In genomic region chr12:21410620-21411019, GRCm38 (mm10) we compare ENCODE assay signal across 16 mouse cellular contexts. TPM values are rescaled to one million over a fixed set of nuclear protein-coding genes. Genes with fewer than 3 reads are reported as not detected.
DNase-seq lines count a peak whose midpoint lies in the region; ATAC-seq and TF ChIP-seq lines count a peak whose summit lies in the region.
"Had no signal": no experiment of that assay in that cellular context is flagged by ENCODE, and none has a peak within 500 bp of the region (broad histone marks: within the 10 kb centered on the region; RNA-seq: fewer than 3 reads in every experiment).

No protein-coding gene starts in this region.

- DNase-seq in liver, embryonic 11.5 days (ENCODE audit: low spot score): no peak
- no peak for DNase-seq in liver
- peak; percentile 18 for DNase-seq in MEL (ENCODE audit: low read depth, low spot score)
- DNase-seq in lung, postnatal 4 days: no peak
- DNase-seq in kidney, postnatal 14 days: no peak
- DNase-seq: adrenal gland, adult 2 months; adrenal gland, postnatal 25 days; cerebellum, adult 2 months; cerebellum, postnatal 10 days; gastrocnemius, adult 2 months; gastrocnemius, postnatal 25 days had no signal

- TF ChIP-seq CTCF in MEL (IDR thresholded peaks at IDR 0.05 in 2 of 3, conservative IDR thresholded peaks at IDR 0.05 in 1 of 3; ENCODE audit: control insufficient read depth in 1 of 3, insufficient read depth in 1 of 3, low read depth in 2 of 3, low read length in 3 of 3, poor library complexity in 1 of 3, severe bottlenecking in 1 of 3): no peak

- H3K36me3 ChIP-seq in liver, embryonic 11.5 days (ENCODE audit: control insufficient read depth, insufficient read depth, low read length): peaks cover 59% of the 10 kb centered on the region
- peaks cover 13 to 38% of the 10 kb centered on the region in 2 experiments for H3K36me3 ChIP-seq in MEL (ENCODE audit: control insufficient read depth in 1 of 2, insufficient read depth in 2 of 2, low read length in 2 of 2)
- peaks cover 71% of the 10 kb centered on the region for H3K36me3 ChIP-seq in liver, embryonic 15.5 days (replicated peaks)
- H3K36me3 ChIP-seq in hindbrain, embryonic 16.5 days (ENCODE audit: control insufficient read depth, insufficient read depth, low read length): peaks cover 49% of the 10 kb centered on the region

- peak; percentile 74 for ATAC-seq in liver, embryonic 11.5 days (replicated peaks; ENCODE audit: low FRiP score)
- ATAC-seq in liver, embryonic 15.5 days (ENCODE audit: insufficient read depth): peak; percentile 76
- no peak for ATAC-seq in hindbrain, embryonic 16.5 days
- ATAC-seq: forebrain, embryonic 13.5 days had no signal

- no peak overlapping the region for H3K4me2 ChIP-seq in liver, embryonic 11.5 days
- no peak overlapping the region for H3K4me2 ChIP-seq in liver, embryonic 15.5 days
- no peak overlapping the region for H3K4me2 ChIP-seq in hindbrain, embryonic 16.5 days (ENCODE audit: low read length)
- H3K4me2 ChIP-seq: forebrain, embryonic 13.5 days; heart, embryonic 12.5 days had no signal

- peaks cover 49% of the 10 kb centered on the region for H3K79me2 ChIP-seq in MEL (ENCODE audit: control insufficient read depth, insufficient read depth, low read length, poor library complexity)

- TF ChIP-seq POLR2A in MEL (IDR thresholded peaks at IDR 0.05; ENCODE audit: control insufficient read depth in 1 of 2, insufficient read depth in 1 of 2, low read depth in 1 of 2, low read length in 2 of 2, poor library complexity in 1 of 2): no peak

- TF ChIP-seq EP300 in MEL (IDR thresholded peaks at IDR 0.05; ENCODE audit: low read depth in 1 of 2, low read length in 2 of 2): peak; percentile 12 to 28; a peak in 1 of 4 replicates

- H3K9ac ChIP-seq in liver, embryonic 11.5 days (ENCODE audit: low read depth, low read length): no peak overlapping the region
- no peak overlapping the region for H3K9ac ChIP-seq in MEL (ENCODE audit: control insufficient read depth, low read depth, low read length, poor library complexity, severe bottlenecking)
- no peak overlapping the region for H3K9ac ChIP-seq in liver, embryonic 15.5 days
- no peak overlapping the region for H3K9ac ChIP-seq in hindbrain, embryonic 16.5 days (ENCODE audit: low read depth, low read length)
- H3K9ac ChIP-seq: forebrain, embryonic 13.5 days; heart, embryonic 12.5 days had no signal

- no peak for TF ChIP-seq RAD21 in MEL (IDR thresholded peaks at IDR 0.05; ENCODE audit: low read depth, low read length)

- no peaks in the 10 kb centered on the region for H3K27me3 ChIP-seq in liver, embryonic 11.5 days (replicated peaks; ENCODE audit: control insufficient read depth, insufficient read depth, low read length)
- H3K27me3 ChIP-seq in MEL (ENCODE audit: control insufficient read depth in 1 of 2, insufficient read depth in 2 of 2, low read length in 2 of 2): no peaks in the 10 kb centered on the region
- H3K27me3 ChIP-seq in liver, embryonic 15.5 days: no peaks in the 10 kb centered on the region
- no peaks in the 10 kb centered on the region for H3K27me3 ChIP-seq in hindbrain, embryonic 16.5 days (replicated peaks; ENCODE audit: control insufficient read depth, insufficient read depth, low read length)
- H3K27me3 ChIP-seq: forebrain, embryonic 13.5 days; heart, embryonic 12.5 days had no signal

- H3K4me1 ChIP-seq in liver, embryonic 11.5 days (replicated peaks; ENCODE audit: control insufficient read depth, insufficient read depth, low read length): peaks cover 17% of the 10 kb centered on the region
- peaks cover 0 to 12% of the 10 kb centered on the region in 2 experiments; a peak in 3 of 4 replicates for H3K4me1 ChIP-seq in MEL (ENCODE audit: control insufficient read depth in 1 of 2, insufficient read depth in 2 of 2, low read length in 2 of 2)
- H3K4me1 ChIP-seq in liver, embryonic 15.5 days (replicated peaks): peaks cover 53% of the 10 kb centered on the region
- peaks cover 16% of the 10 kb centered on the region for H3K4me1 ChIP-seq in hindbrain, embryonic 16.5 days (ENCODE audit: control insufficient read depth, insufficient read depth, low read depth, low read length)

- H3K9me3 ChIP-seq in liver, embryonic 11.5 days (ENCODE audit: control insufficient read depth, low read length): no peaks in the 10 kb centered on the region
- H3K9me3 ChIP-seq in MEL (replicated peaks; ENCODE audit: insufficient read depth, low read length): no peaks in the 10 kb centered on the region
- H3K9me3 ChIP-seq in liver, embryonic 15.5 days (replicated peaks): no peaks in the 10 kb centered on the region
- H3K9me3 ChIP-seq in hindbrain, embryonic 16.5 days (ENCODE audit: control insufficient read depth, low read length): peaks cover 3% of the 10 kb centered on the region; the same call in 1 of the 2 replicates
- H3K9me3 ChIP-seq: heart, embryonic 12.5 days had no signal

- no peak overlapping the region for H3K27ac ChIP-seq in liver, embryonic 11.5 days (ENCODE audit: low read depth, low read length)
- 0 out of 2 replicates have a peak overlapping the region, but pooled peaks have one; percentile 36 for H3K27ac ChIP-seq in MEL (ENCODE audit: control insufficient read depth, low read depth, low read length)
- peak overlapping the region; percentile 7 for H3K27ac ChIP-seq in liver, embryonic 15.5 days (replicated peaks)
- H3K27ac ChIP-seq in hindbrain, embryonic 16.5 days (ENCODE audit: low read depth, low read length): no peak overlapping the region
- H3K27ac ChIP-seq: embryonic facial prominence, embryonic 10.5 days; forebrain, embryonic 13.5 days; gastrocnemius, adult 2 months had no signal

- H3K4me3 ChIP-seq in liver, embryonic 11.5 days (ENCODE audit: low read depth, low read length): no peak overlapping the region
- no peak overlapping the region for H3K4me3 ChIP-seq in MEL (ENCODE audit: control insufficient read depth in 1 of 2, insufficient read depth in 1 of 2, low read depth in 2 of 2, low read length in 2 of 2)
- H3K4me3 ChIP-seq in liver, embryonic 15.5 days (replicated peaks): no peak overlapping the region
- H3K4me3 ChIP-seq in hindbrain, embryonic 16.5 days (ENCODE audit: low read length): no peak overlapping the region
- H3K4me3 ChIP-seq: embryonic facial prominence, embryonic 10.5 days; forebrain, embryonic 13.5 days; gastrocnemius, adult 2 months; heart, embryonic 12.5 days had no signal

- 64% methylated on average over 2 of the region's 2 CpGs for WGBS in liver, embryonic 11.5 days
- 33% methylated on average over 2 of the region's 2 CpGs for WGBS in liver, embryonic 15.5 days (ENCODE audit: insufficient replicate concordance)
- WGBS in hindbrain, embryonic 16.5 days: 98% methylated on average over 2 of the region's 2 CpGs

TF ChIP-seq in MEL, 35 proteins besides CTCF, POLR2A, EP300 and RAD21:
- peak; percentile 27; the same call in 1 of the 2 replicates for TF ChIP-seq ETS1 (IDR thresholded peaks at IDR 0.05; ENCODE audit: low read depth, low read length)
- no peak for TF ChIP-seq POLR2AphosphoS2 (IDR thresholded peaks at IDR 0.05; ENCODE audit: low read length)
- TF ChIP-seq USF1 (IDR thresholded peaks at IDR 0.05; ENCODE audit: low read depth, low read length): no peak
- TF ChIP-seq GATA1 (IDR thresholded peaks at IDR 0.05; ENCODE audit: low read depth, low read length): peak; percentile 48
- 0 out of 2 replicates have a peak, but pooled peaks have one; percentile 25 for TF ChIP-seq TCF12 (IDR thresholded peaks at IDR 0.05; ENCODE audit: low read depth, low read length)

RNA-seq across cellular contexts. Expression of gene Ywhaq, which starts 6.8 kb away (rescaled TPM):
- 521 and 564 TPM in 2 replicates for polyA plus RNA-seq in liver, embryonic 11.5 days (2014; fragmentation: Nextera tagmentation; extraction: Ambion mirVana)
- total RNA-seq in MEL (2012; rRNA removed): 99.4 and 102 TPM in 2 replicates
- 10 to 100 TPM in 1 of 2 experiments, not detected in 1; 99.2 TPM for polyA plus RNA-seq in MEL (2012; ENCODE audit: insufficient read depth in 1 of 2, insufficient read length in 2 of 2, low read depth in 1 of 2, low replicate concordance in 2 of 2, missing spikeins in 1 of 2)
- 171 and 184 TPM in 2 replicates for polyA plus RNA-seq in liver, embryonic 15.5 days (2015; fragmentation: Nextera tagmentation; extraction: Ambion mirVana)
- 1,107 and 1,184 TPM in 2 replicates for polyA plus RNA-seq in hindbrain, embryonic 16.5 days (2015; fragmentation: Nextera tagmentation; extraction: Ambion mirVana)

RNA-seq across cellular contexts. Expression of gene Adam17, which starts 37.2 kb away (rescaled TPM):
- 35.6 and 40.3 TPM in 2 replicates for polyA plus RNA-seq in liver, embryonic 11.5 days (2014; fragmentation: Nextera tagmentation; extraction: Ambion mirVana)
- total RNA-seq in MEL (2012; rRNA removed): 14.2 and 14.5 TPM in 2 replicates
- 10 to 100 TPM in 1 of 2 experiments, not detected in 1; 12.9 TPM for polyA plus RNA-seq in MEL (2012; ENCODE audit: insufficient read depth in 1 of 2, insufficient read length in 2 of 2, low read depth in 1 of 2, low replicate concordance in 2 of 2, missing spikeins in 1 of 2)
- polyA plus RNA-seq in liver, embryonic 15.5 days (2015; fragmentation: Nextera tagmentation; extraction: Ambion mirVana): 14.3 TPM in 2 replicates
- polyA plus RNA-seq in hindbrain, embryonic 16.5 days (2015; fragmentation: Nextera tagmentation; extraction: Ambion mirVana): 17.0 and 20.6 TPM in 2 replicates

Comparison
In these comparisons a context has a peak if more than half of its experiments do, and no peak if none do; other contexts are left out.
1. H3K27ac ChIP-seq: peak in MEL (single experiment) and liver, embryonic 15.5 days (single experiment); none in liver, embryonic 11.5 days (single experiment) and hindbrain, embryonic 16.5 days (single experiment).